Mouse (Mus musculus): ENCODE measurements around the gene Nr1i2.

DNA sequence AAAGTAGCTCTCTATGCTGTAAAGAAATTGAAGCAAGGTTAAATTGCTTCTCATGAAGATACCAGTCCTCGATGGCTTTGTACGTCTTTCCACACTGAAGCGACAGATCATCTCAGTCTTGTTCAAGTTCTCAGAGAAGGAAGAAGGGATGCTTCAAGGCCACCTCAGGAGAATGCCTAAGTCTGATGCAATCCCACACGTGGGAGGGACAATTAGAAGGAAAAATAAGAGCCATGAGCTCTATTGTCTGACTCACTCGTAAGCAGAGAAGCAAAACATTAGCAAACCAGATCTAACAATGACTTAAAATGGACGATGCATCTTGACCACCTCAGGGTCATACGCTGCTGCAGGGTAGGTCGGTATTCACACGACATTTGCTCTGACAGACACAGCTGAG lies 23.9 kb upstream of the Nr1i2 start:
- no peak for TF ChIP-seq CTCF (IDR thresholded peaks at IDR 0.05; ENCODE audit: low read depth, low read length)
- no peak for TF ChIP-seq POLR2A (IDR thresholded peaks at IDR 0.05; ENCODE audit: extremely low read depth, insufficient read depth, low read length)

All from liver, adult 2 months (tissue).